Mouse (Mus musculus) heart, embryonic 16.5 days (tissue): Measurements from ENCODE around the gene Arih2. TPM values are rescaled to one million over a fixed set of nuclear protein-coding genes. Genes with fewer than 3 reads are reported as not detected.
"Not testable (repeated sequence)": the region's sequence is repeated elsewhere in the genome, so short reads cannot be mapped to it uniquely, and the experiment has no call there.

Source experiments
- ATAC-seq: fragments of 200-750 bp; cut with Nextera tagmentation; replicated peaks from 2 replicates; pipeline ENCODE4 v1.8.0; 2017; ENCODE audit warnings: moderate number of reproducible peaks; ENCODE audit not compliant: insufficient read depth, low FRiP score; ENCODE audit errors: extremely low read depth
- H3K27ac ChIP-seq: fragments of 300-500 bp; sonication (generic); 2 replicates; pipeline ENCODE4 v1.5.1; 2014; ENCODE audit warnings: mild to moderate bottlenecking, low read length, control low read depth, moderate library complexity
- H3K27me3 ChIP-seq: fragments of 300-500 bp; sonication (generic); 2 replicates; pipeline ENCODE4 v1.6.1; 2014; ENCODE audit warnings: low read length, mixed read lengths; ENCODE audit not compliant: control insufficient read depth, insufficient read depth
- H3K36me3 ChIP-seq: fragments of 300-500 bp; sonication (generic); 2 replicates; pipeline ENCODE4 v1.6.1; 2014; ENCODE audit not compliant: control insufficient read depth, insufficient read depth
- H3K4me1 ChIP-seq: fragments of 300-500 bp; sonication (generic); 2 replicates; pipeline ENCODE4 v1.6.1; 2014; ENCODE audit warnings: low read length, mixed read lengths; ENCODE audit not compliant: control insufficient read depth, insufficient read depth
- H3K4me2 ChIP-seq: fragments of 300-500 bp; sonication (generic); 2 replicates; pipeline ENCODE4 v1.6.1; 2014; ENCODE audit warnings: low read depth, mild to moderate bottlenecking, control low read depth, low read length
- H3K4me3 ChIP-seq: fragments of 300-500 bp; sonication (generic); 2 replicates; pipeline ENCODE4 v1.5.1; 2014; ENCODE audit warnings: mild to moderate bottlenecking, control low read depth, low read length
- H3K9ac ChIP-seq: fragments of 300-500 bp; sonication (generic); 2 replicates; pipeline ENCODE4 v1.6.1; 2014; ENCODE audit warnings: low read length, control low read depth
- H3K9me3 ChIP-seq: fragments of 300-500 bp; sonication (generic); replicated peaks from 2 replicates; pipeline ENCODE4 v1.6.1; 2016; ENCODE audit warnings: low read length; ENCODE audit not compliant: control insufficient read depth
- WGBS: fragments of 180-500 bp; shearing (Covaris S2); extraction: QIAGEN DNeasy Blood & Tissue Kit; methylation state at CpG from one replicate; pipeline ENCODE4 v1.1.7; 2014; 5-methylcytosine and 5-hydroxymethylcytosine counted together
- polyA plus RNA-seq: library from polyadenylated mRNA; unstranded; fragments of >200 nt; fragmentation: Nextera tagmentation; extraction: Ambion mirVana; gene quantifications from 2 replicates; pipeline ENCODE4 v1.2.1, GENCODE M21; 2015

The Arih2 gene
- polyA plus RNA-seq, 1 experiment from 2014 or later, result 45.6 TPM

GRCm38 (mm10) chr9:108632375-108632774 lies 16.8 kb downstream of the Arih2 start:
- Histone ChIP-seq H3K4me2 (no peak overlapping the region), H3K27me3 (no peaks in the 10 kb centered on the region), H3K36me3 (no peaks in the 10 kb centered on the region), H3K4me3 (no peak overlapping the region), H3K9ac (no peak overlapping the region), H3K9me3 (no peaks in the 10 kb centered on the region), H3K4me1 (peaks cover 6% of the 10 kb centered on the region), H3K27ac (no peak overlapping the region)
- 62% methylated on average over 5 of the region's 5 CpGs for WGBS
- ATAC-seq, result no peak

DNA sequence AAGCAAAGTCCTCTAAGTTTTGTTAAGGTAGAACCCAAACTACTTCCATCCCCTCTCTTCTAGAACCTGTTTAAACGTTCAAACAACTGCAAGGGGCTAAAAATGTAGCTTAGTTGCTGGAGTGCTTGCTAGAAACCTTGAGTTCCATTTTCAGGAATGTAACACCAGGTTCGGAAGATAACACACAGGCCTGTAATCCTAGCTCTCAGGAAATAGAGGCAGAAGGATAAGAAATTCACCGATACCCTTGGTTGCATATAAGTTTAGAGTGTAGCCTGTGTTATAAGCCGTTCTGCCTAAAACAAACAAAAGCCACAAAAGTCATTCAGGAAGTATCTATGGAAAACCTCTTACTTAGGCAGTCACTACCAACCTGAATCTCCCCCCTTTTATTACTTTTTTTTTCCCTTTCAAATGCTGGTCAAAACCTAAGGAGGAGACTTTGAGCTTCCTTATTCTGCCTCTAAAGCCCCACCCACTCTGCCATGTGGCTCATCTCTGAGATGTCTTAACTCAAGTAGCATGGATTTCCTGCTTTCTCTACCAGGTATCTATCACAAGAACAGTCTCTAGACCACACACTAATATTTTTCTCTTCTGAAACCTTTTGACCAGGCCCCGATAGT lies 17.4 kb downstream of the Arih2 start:
- no peak for ATAC-seq
- Histone ChIP-seq H3K27me3 (no peaks in the 10 kb centered on the region), H3K36me3 (no peaks in the 10 kb centered on the region), H3K4me2 (no peak overlapping the region), H3K27ac (no peak overlapping the region), H3K4me1 (peaks cover 9% of the 10 kb centered on the region), H3K4me3 (no peak overlapping the region), H3K9me3 (no peaks in the 10 kb centered on the region), H3K9ac (no peak overlapping the region)
- WGBS, result 58% methylated on average over 5 of the region's 5 CpGs

DNA sequence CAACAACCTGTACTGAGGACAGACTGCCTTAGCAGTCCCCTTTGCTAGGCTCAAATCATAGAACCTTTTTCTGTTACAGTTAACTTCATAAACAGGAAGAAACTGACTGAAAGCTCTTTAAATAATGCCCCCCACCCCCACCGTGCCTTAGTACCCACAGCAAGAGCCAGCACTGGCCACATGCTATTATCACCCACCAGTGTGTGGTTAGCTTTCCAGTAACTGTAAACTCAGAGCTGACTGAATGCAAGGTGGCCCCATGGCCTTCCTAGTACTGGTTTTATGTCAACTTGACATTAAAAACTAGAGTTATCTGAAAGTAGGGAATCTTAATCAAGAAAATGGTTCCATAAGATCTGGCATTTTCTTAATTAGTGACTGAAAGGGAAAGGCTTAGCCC lies 18.5 kb downstream of the Arih2 start:
- Histone ChIP-seq H3K4me3 (no peak overlapping the region), H3K4me1 (peaks cover 9% of the 10 kb centered on the region), H3K36me3 (no peaks in the 10 kb centered on the region), H3K9me3 (no peaks in the 10 kb centered on the region), H3K9ac (no peak overlapping the region), H3K27ac (no peak overlapping the region), H3K4me2 (no peak overlapping the region), H3K27me3 (no peaks in the 10 kb centered on the region)
- no peak for ATAC-seq
- WGBS, result 61% methylated on average over 1 of the region's 1 CpGs

GRCm38 (mm10) chr9:108628141-108628540 lies 21.0 kb downstream of the Arih2 start:
- Histone ChIP-seq H3K27me3 (no peaks in the 10 kb centered on the region), H3K9me3 (no peaks in the 10 kb centered on the region), H3K9ac (no peak overlapping the region), H3K27ac (0 out of 2 replicates have a peak overlapping the region, but pooled peaks have one; percentile 11), H3K4me1 (peaks cover 9% of the 10 kb centered on the region), H3K36me3 (no peaks in the 10 kb centered on the region), H3K4me2 (no peak overlapping the region), H3K4me3 (no peak overlapping the region)
- WGBS, result 52% methylated on average over 4 of the region's 4 CpGs
- no peak for ATAC-seq

GRCm38 (mm10) chr9:108626498-108626897 lies 22.7 kb downstream of the Arih2 start:
- H3K4me1 ChIP-seq, result peaks cover 3% of the 10 kb centered on the region; the same call in 1 of the 2 replicates
- peak; percentile 98 for ATAC-seq
- no peak overlapping the region for H3K4me3 ChIP-seq
- no peaks in the 10 kb centered on the region for H3K9me3 ChIP-seq
- no peak overlapping the region for H3K4me2 ChIP-seq
- 23% methylated on average over 2 of the region's 2 CpGs for WGBS
- H3K27me3 ChIP-seq, result no peaks in the 10 kb centered on the region
- H3K27ac ChIP-seq, result peak overlapping the region; percentile 90
- H3K9ac ChIP-seq, result no peak overlapping the region
- H3K36me3 ChIP-seq, result peaks cover 2% of the 10 kb centered on the region; the same call in 1 of the 2 replicates

DNA sequence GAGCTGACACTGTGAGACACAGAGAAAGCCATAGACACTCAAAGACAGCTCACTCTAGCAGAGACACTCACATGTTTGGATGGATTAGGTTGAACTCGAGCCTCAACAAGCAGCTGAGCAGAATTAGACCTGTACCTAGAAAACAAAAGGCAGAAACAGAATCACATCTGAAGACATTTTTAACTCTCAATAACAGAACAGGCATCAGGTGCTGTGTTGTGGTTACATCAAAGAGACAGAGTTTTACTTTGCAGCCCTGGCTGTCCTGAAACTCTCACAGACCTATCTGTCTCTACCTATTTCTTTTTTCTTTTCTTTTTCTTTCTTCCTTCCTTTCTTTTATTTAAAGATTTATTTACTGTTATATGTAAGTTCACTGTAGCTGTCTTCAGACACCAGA lies 31.9 kb downstream of the Arih2 start:
- no peak overlapping the region for H3K27ac ChIP-seq
- no peaks in the 10 kb centered on the region for H3K4me1 ChIP-seq
- H3K27me3 ChIP-seq, result no peaks in the 10 kb centered on the region
- no peak overlapping the region for H3K4me2 ChIP-seq
- H3K36me3 ChIP-seq, result peaks cover 43% of the 10 kb centered on the region
- H3K9me3 ChIP-seq, result no peaks in the 10 kb centered on the region
- no peak overlapping the region for H3K9ac ChIP-seq
- H3K4me3 ChIP-seq, result no peak overlapping the region
- WGBS, result 80% methylated on average over 1 of the region's 1 CpGs
- no peak for ATAC-seq

DNA sequence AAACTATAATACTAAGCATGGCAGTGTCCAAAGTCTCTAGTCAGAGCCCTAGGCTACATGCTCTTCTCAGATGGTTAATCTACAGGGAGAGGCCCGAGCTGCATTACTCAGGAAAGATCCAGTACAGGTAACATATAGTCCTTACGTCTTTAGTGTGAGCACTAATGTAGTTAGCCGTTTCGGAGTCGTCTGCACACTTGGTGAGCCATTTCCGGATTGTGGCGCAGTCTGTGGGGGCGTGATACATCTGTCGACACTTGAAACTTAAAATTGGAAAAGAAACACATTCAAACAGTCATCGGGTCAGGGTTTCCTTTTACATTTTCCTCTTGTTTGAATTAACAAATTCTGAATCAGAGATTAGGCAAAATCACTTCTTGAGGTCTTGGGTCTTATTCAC lies 37.7 kb downstream of the Arih2 start:
- H3K9ac ChIP-seq, result no peak overlapping the region
- H3K9me3 ChIP-seq, result no peaks in the 10 kb centered on the region
- 91% methylated on average over 10 of the region's 10 CpGs for WGBS
- ATAC-seq, result no peak
- no peak overlapping the region for H3K4me3 ChIP-seq
- H3K36me3 ChIP-seq, result peaks cover 76% of the 10 kb centered on the region
- H3K27me3 ChIP-seq, result no peaks in the 10 kb centered on the region
- no peaks in the 10 kb centered on the region; the same call in 1 of the 2 replicates for H3K4me1 ChIP-seq
- H3K27ac ChIP-seq, result no peak overlapping the region
- no peak overlapping the region for H3K4me2 ChIP-seq

GRCm38 (mm10) chr9:108608889-108609288 lies 40.3 kb downstream of the Arih2 start:
- no peak overlapping the region for H3K4me3 ChIP-seq
- no peak overlapping the region for H3K27ac ChIP-seq
- H3K9me3 ChIP-seq, result no peaks in the 10 kb centered on the region
- H3K27me3 ChIP-seq, result no peaks in the 10 kb centered on the region
- no peak overlapping the region for H3K9ac ChIP-seq
- H3K4me1 ChIP-seq, result peaks cover 7% of the 10 kb centered on the region
- WGBS, result 81% methylated on average over 4 of the region's 4 CpGs
- no peak overlapping the region for H3K4me2 ChIP-seq
- ATAC-seq, result no peak
- H3K36me3 ChIP-seq, result peaks cover 80% of the 10 kb centered on the region

GRCm38 (mm10) chr9:108607929-108608328 lies 41.3 kb downstream of the Arih2 start:
- not testable (repeated sequence) for ATAC-seq, H3K4me1 ChIP-seq, H3K27me3 ChIP-seq, H3K27ac ChIP-seq, H3K9me3 ChIP-seq, H3K9ac ChIP-seq, H3K4me2 ChIP-seq, H3K4me3 ChIP-seq
- H3K36me3 ChIP-seq, result peaks cover 89% of the 10 kb centered on the region
- 82% methylated on average over 5 of the region's 5 CpGs for WGBS
